Mouse (Mus musculus): ENCODE results near the gene Lbhd2.

GRCm38 (mm10) chr12:111406622-111407021, at the start of gene Lbhd2:
- no peak for TF ChIP-seq MAFK (IDR thresholded peaks at IDR 0.05; ENCODE audit: insufficient read depth, low read depth, low read length)
- TF ChIP-seq ZC3H11A (IDR thresholded peaks at IDR 0.05; ENCODE audit: borderline replicate concordance, low read depth, low read length), result no peak
- TF ChIP-seq ZNF384 (IDR thresholded peaks at IDR 0.05; ENCODE audit: low read depth, low read length), result no peak

All from ES-E14 (cell line).